Mouse (Mus musculus) ovary, adult 2 months (tissue): Measurements from ENCODE around the gene Msantd3. TPM values are rescaled to one million over a fixed set of nuclear protein-coding genes. Genes with fewer than 3 reads are reported as not detected.

ENCODE experiments used
- polyA plus RNA-seq: library from polyadenylated mRNA; depleted of rRNA; stranded (reverse); fragments of >200 nt; gene quantifications from 2 replicates; pipeline ENCODE4 v1.2.3, GENCODE M21; 2012; rRNA removed

Gene Msantd3
- polyA plus RNA-seq = 5.5 and 6.6 TPM in 2 replicates

GRCm38 (mm10) chr4:48539841-48540575 lies at the start of gene Msantd3:
Gene Msantd3, plus strand, starts transcription at chr4:48539935.

GRCm38 (mm10) chr4:48584421-48585240 lies 44.9 kb downstream of the Msantd3 start, which contains the start of gene Tmeff1:
Gene Tmeff1, plus strand, starts transcription at chr4:48585174.

Other genes starting within 250 kb of the Msantd3 start
- 11.3 and 13.5 TPM in 2 replicates for gene Tex10, start 66.5 kb upstream of the Msantd3 start, polyA plus RNA-seq
- 16.8 and 26.0 TPM in 2 replicates for gene Tmeff1, start 45.2 kb downstream of the Msantd3 start, polyA plus RNA-seq
- 0.09 TPM in 1 of 2 replicates, not detected in the other for gene Cavin4, start 123.6 kb downstream of the Msantd3 start, polyA plus RNA-seq